In the genomic region with DNA sequence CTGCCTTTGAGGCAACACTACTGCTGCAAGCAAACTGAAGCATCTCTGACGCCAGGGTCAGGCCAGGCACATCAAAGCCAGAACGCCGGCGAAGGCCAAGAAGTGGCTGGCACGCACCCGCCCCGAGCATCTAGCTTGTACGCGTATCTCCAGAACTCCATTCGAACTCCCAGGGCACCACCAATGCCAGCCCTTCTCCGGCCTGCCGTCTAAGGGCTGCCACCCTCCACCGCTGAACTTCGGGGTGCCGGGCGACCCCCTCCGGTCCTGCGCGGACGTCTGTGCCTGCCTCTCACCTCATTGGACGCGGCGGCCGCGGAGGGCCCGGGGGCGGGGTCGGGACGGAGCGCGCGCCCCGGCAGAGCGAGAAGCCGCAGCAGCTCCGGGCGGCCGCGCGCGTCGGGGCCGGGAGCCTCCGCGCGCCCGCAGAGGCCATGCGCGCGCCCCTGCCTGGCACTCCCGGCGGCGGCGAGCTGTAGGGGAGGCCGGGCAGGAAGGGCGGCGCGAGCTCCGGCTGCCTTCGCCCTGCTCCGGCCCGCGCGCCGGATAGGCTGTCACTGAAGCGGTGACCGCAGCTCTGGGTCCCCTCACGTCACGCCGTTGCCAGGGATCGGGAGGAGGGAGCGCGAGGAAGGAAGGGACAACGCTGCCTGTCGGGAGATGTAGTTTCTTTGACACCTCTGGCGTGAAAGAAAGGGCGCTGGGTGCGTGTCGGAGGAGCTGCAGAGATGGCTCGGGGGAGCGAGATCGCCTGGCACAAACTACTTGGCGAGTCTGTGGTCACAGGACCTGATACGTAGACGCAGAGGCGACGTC, we compare ENCODE assay signal across 8 mouse cellular contexts. TPM values are rescaled to one million over a fixed set of nuclear protein-coding genes. Genes with fewer than 3 reads are reported as not detected.
DNase-seq lines count a peak whose midpoint lies in the region; ATAC-seq and TF ChIP-seq lines count a peak whose summit lies in the region.

Gene Coq10a (minus strand): TSS at position 596 of the 816 bp plus-strand sequence.

- H3K9ac ChIP-seq in heart, embryonic 15.5 days, result peak within 1 kb of the TSS; percentile 67
- H3K9ac ChIP-seq in liver, embryonic 14.5 days (replicated peaks), result peak within 1 kb of the TSS; percentile 88
- H3K9ac ChIP-seq in neural tube, embryonic 11.5 days (ENCODE audit: low read length), result peak within 1 kb of the TSS; percentile 70
- H3K9ac ChIP-seq in stomach, postnatal 0 days (ENCODE audit: low read length), result peak within 1 kb of the TSS; percentile 76

- peak within 1 kb of the TSS; percentile 75 for H3K4me3 ChIP-seq in forebrain, embryonic 10.5 days
- H3K4me3 ChIP-seq in heart, embryonic 15.5 days, result peak within 1 kb of the TSS; percentile 67
- H3K4me3 ChIP-seq in liver, embryonic 14.5 days (ENCODE audit: insufficient read depth in 1 of 2, low read depth in 2 of 2, low read length in 2 of 2), result peak within 1 kb of the TSS; percentile 80 to 85
- H3K4me3 ChIP-seq in neural tube, embryonic 11.5 days (ENCODE audit: low read depth, low read length), result peak within 1 kb of the TSS; percentile 67
- H3K4me3 ChIP-seq in stomach, postnatal 0 days (ENCODE audit: low read depth, low read length), result peak within 1 kb of the TSS; percentile 66

- DNase-seq in CD8-positive naive resting alpha-beta T cell, adult 2 months (ENCODE audit: low read depth in 2 of 2, low spot score in 2 of 2), result peak; percentile 90
- peak; percentile 81 for DNase-seq in c-Kit-positive CD71-negative TER-119-negative erythroid progenitor cells, embryonic 14.5 days (ENCODE audit: low read depth)
- DNase-seq in forebrain, embryonic 10.5 days (ENCODE audit: extremely low spot score, low spot score), result peak; percentile 91
- peak; percentile 89 to 97 for DNase-seq in kidney, postnatal 25 days
- peak; percentile 64 to 78 (median 70) for DNase-seq in liver, embryonic 14.5 days (ENCODE audit: low read depth in 3 of 3, low spot score in 3 of 3)
- peak; percentile 92 for DNase-seq in neural tube, embryonic 11.5 days (ENCODE audit: low spot score)
- DNase-seq in stomach, postnatal 0 days (ENCODE audit: low spot score), result peak; percentile 94

- peak within 1 kb of the TSS; percentile 88 for H3K27ac ChIP-seq in forebrain, embryonic 10.5 days
- peak within 1 kb of the TSS; percentile 96 for H3K27ac ChIP-seq in heart, embryonic 15.5 days
- H3K27ac ChIP-seq in liver, embryonic 14.5 days, result peak within 1 kb of the TSS; percentile 88
- H3K27ac ChIP-seq in neural tube, embryonic 11.5 days (ENCODE audit: low read depth, low read length), result peak within 1 kb of the TSS; percentile 88
- H3K27ac ChIP-seq in stomach, postnatal 0 days (replicated peaks), result peak within 1 kb of the TSS; percentile 95

- ATAC-seq in heart, embryonic 15.5 days (replicated peaks; ENCODE audit: insufficient number of reproducible peaks, insufficient read depth, low FRiP score, low read depth), result peak; percentile 95
- ATAC-seq in liver, embryonic 14.5 days (ENCODE audit: insufficient read depth), result peak; percentile 87
- ATAC-seq in neural tube, embryonic 11.5 days (ENCODE audit: insufficient read depth, low FRiP score, low TSS enrichment), result peak; percentile 92
- peak; percentile 95 for ATAC-seq in stomach, postnatal 0 days (ENCODE audit: low FRiP score, low TSS enrichment)

- peak within 1 kb of the TSS; percentile 94 for H3K4me2 ChIP-seq in heart, embryonic 15.5 days
- peak within 1 kb of the TSS; percentile 98 for H3K4me2 ChIP-seq in liver, embryonic 14.5 days (ENCODE audit: low read depth)
- H3K4me2 ChIP-seq in neural tube, embryonic 11.5 days (ENCODE audit: low read depth), result peak within 1 kb of the TSS; percentile 88
- peak within 1 kb of the TSS; percentile 62 for H3K4me2 ChIP-seq in stomach, postnatal 0 days (replicated peaks; ENCODE audit: low read depth)

- TF ChIP-seq EP300 in liver, embryonic 14.5 days (IDR thresholded peaks at IDR 0.05; ENCODE audit: low read depth), result no peak
- no peak for TF ChIP-seq EP300 in stomach, postnatal 0 days (optimal IDR thresholded peaks at IDR 0.05)

- no peaks in the 10 kb centered on the region for H3K27me3 ChIP-seq in forebrain, embryonic 10.5 days (ENCODE audit: poor library complexity, severe bottlenecking)
- H3K27me3 ChIP-seq in heart, embryonic 15.5 days, result no peaks in the 10 kb centered on the region
- H3K27me3 ChIP-seq in liver, embryonic 14.5 days (ENCODE audit: control insufficient read depth, insufficient read depth, low read length), result no peaks in the 10 kb centered on the region
- no peaks in the 10 kb centered on the region for H3K27me3 ChIP-seq in neural tube, embryonic 11.5 days (ENCODE audit: control insufficient read depth, insufficient read depth, low read length)
- no peaks in the 10 kb centered on the region for H3K27me3 ChIP-seq in stomach, postnatal 0 days (ENCODE audit: control insufficient read depth, insufficient read depth, low read length)

- no peaks in the 10 kb centered on the region for H3K9me3 ChIP-seq in forebrain, embryonic 10.5 days
- no peaks in the 10 kb centered on the region for H3K9me3 ChIP-seq in heart, embryonic 15.5 days (replicated peaks)
- no peaks in the 10 kb centered on the region for H3K9me3 ChIP-seq in liver, embryonic 14.5 days (ENCODE audit: control insufficient read depth, low read length)
- H3K9me3 ChIP-seq in neural tube, embryonic 11.5 days (ENCODE audit: control insufficient read depth, low read length), result no peaks in the 10 kb centered on the region
- H3K9me3 ChIP-seq in stomach, postnatal 0 days (ENCODE audit: control insufficient read depth, low read length), result no peaks in the 10 kb centered on the region

- under 1% methylated on average over 83 of the region's 87 CpGs for WGBS in forebrain, embryonic 10.5 days
- WGBS in heart, embryonic 15.5 days, result under 1% methylated on average over 84 of the region's 87 CpGs
- WGBS in liver, embryonic 14.5 days (ENCODE audit: insufficient replicate concordance), result under 1% methylated on average over 87 of the region's 87 CpGs
- WGBS in neural tube, embryonic 11.5 days, result under 1% methylated on average over 86 of the region's 87 CpGs
- WGBS in stomach, postnatal 0 days, result under 1% methylated on average over 64 of the region's 87 CpGs

- H3K4me1 ChIP-seq in forebrain, embryonic 10.5 days, result peaks cover 21% of the 10 kb centered on the region
- peaks cover 23% of the 10 kb centered on the region for H3K4me1 ChIP-seq in heart, embryonic 15.5 days (replicated peaks)
- peaks cover 14 to 20% of the 10 kb centered on the region in 2 experiments for H3K4me1 ChIP-seq in liver, embryonic 14.5 days (replicated peaks; ENCODE audit: control insufficient read depth in 2 of 2, insufficient read depth in 2 of 2, low read length in 1 of 2)
- H3K4me1 ChIP-seq in neural tube, embryonic 11.5 days (ENCODE audit: control insufficient read depth, insufficient read depth, low read length), result no peaks in the 10 kb centered on the region
- H3K4me1 ChIP-seq in stomach, postnatal 0 days (replicated peaks; ENCODE audit: control insufficient read depth, insufficient read depth), result no peaks in the 10 kb centered on the region

- H3K36me3 ChIP-seq in forebrain, embryonic 10.5 days (replicated peaks), result peaks cover 27% of the 10 kb centered on the region
- H3K36me3 ChIP-seq in heart, embryonic 15.5 days, result peaks cover 16% of the 10 kb centered on the region
- peaks cover 9% of the 10 kb centered on the region for H3K36me3 ChIP-seq in liver, embryonic 14.5 days (replicated peaks; ENCODE audit: control insufficient read depth, insufficient read depth, low read depth)
- H3K36me3 ChIP-seq in neural tube, embryonic 11.5 days (ENCODE audit: control insufficient read depth, insufficient read depth, low read length), result 0 out of 2 replicates have a peak, but pooled peaks cover 4% of the 10 kb centered on the region
- no peaks in the 10 kb centered on the region for H3K36me3 ChIP-seq in stomach, postnatal 0 days (ENCODE audit: control insufficient read depth, insufficient read depth, low read length)

- no peak for TF ChIP-seq CTCF in liver, embryonic 14.5 days (IDR thresholded peaks at IDR 0.05; ENCODE audit: low read depth)
- TF ChIP-seq CTCF in stomach, postnatal 0 days (IDR thresholded peaks at IDR 0.05; ENCODE audit: low read depth), result 0 out of 2 replicates have a peak, but pooled peaks have one; percentile 12

RNA-seq across cellular contexts. Expression of gene Coq10a, which starts in this region (rescaled TPM):
- polyA plus RNA-seq in forebrain, embryonic 10.5 days (2016; fragmentation: Nextera tagmentation; extraction: Ambion mirVana), result 9.2 and 10.1 TPM in 2 replicates
- polyA plus RNA-seq in heart, embryonic 15.5 days (2015; fragmentation: Nextera tagmentation; extraction: Ambion mirVana), result 17.0 TPM in 2 replicates
- polyA plus RNA-seq in liver, embryonic 14.5 days (2012; rRNA removed), result 6.5 and 7.7 TPM in 2 replicates
- 4.7 and 5.0 TPM in 2 replicates for polyA plus RNA-seq in liver, embryonic 14.5 days (2014; fragmentation: Nextera tagmentation; extraction: Ambion mirVana)
- polyA plus RNA-seq in neural tube, embryonic 11.5 days (2014; fragmentation: Nextera tagmentation; extraction: Ambion mirVana), result 19.0 and 24.1 TPM in 2 replicates
- polyA plus RNA-seq in stomach, postnatal 0 days (2015; fragmentation: Nextera tagmentation; extraction: Ambion mirVana), result 12.9 and 13.8 TPM in 2 replicates

Comparison
In these comparisons a context has a peak if more than half of its experiments do, and no peak if none do; other contexts are left out.
1. Peak in every context shown above with its lines: DNase-seq, ATAC-seq, H3K4me3 ChIP-seq and H3K27ac ChIP-seq.